Mouse (Mus musculus) lung, adult 2 months (tissue): ENCODE measurements around the gene Fxyd6.

Experiments used
- CTCF ChIP-seq: fragments of 200-500 bp; IDR thresholded peaks from 2 replicates; pipeline ENCODE4 v1.5.1; 2011; ENCODE audit warnings: mild to moderate bottlenecking, low read length, control low read depth; ENCODE audit not compliant: insufficient read depth
- POLR2A ChIP-seq: fragments of 200-500 bp; IDR thresholded peaks from 2 replicates; pipeline ENCODE4 v1.6.1; 2011; ENCODE audit warnings: low read depth, mild to moderate bottlenecking, control low read depth, low read length, borderline replicate concordance; ENCODE audit errors: extremely low read depth

DNA sequence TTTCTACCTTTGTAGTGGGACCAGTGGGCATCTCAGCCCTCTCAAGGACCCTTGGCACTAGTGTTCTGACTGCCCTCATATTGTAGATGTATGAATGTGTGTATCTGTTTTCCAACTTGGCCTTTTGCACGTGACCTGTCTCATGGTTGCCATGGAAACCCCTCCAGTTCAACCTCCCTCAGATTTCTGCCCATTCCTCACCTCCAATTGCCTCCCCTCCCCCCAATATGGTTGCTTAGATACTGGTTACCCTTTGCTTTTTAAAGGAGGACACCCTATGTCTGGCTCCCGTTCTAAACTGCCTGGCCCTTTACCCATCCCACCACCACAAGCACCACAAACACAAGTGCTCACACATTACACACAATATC is 1.3 kb downstream of the Fxyd6 start:
- no peak for TF ChIP-seq CTCF
- no peak for TF ChIP-seq POLR2A
